Mouse (Mus musculus) E14TG2a.4 (cell line): ENCODE measurements around the gene M1ap.

Experiments used
- CTCF ChIP-seq: conservative IDR thresholded peaks from 2 replicates; pipeline ENCODE4 v1.5.1; 2014; ENCODE audit warnings: low read length
- NANOG ChIP-seq: IDR thresholded peaks from 2 replicates; pipeline ENCODE4 v1.6.1; 2014; ENCODE audit warnings: borderline replicate concordance, low read length, mixed read lengths
- POU5F1 ChIP-seq: IDR thresholded peaks from 2 replicates; pipeline ENCODE4 v1.6.1; 2014; ENCODE audit warnings: low read length, borderline replicate concordance

DNA sequence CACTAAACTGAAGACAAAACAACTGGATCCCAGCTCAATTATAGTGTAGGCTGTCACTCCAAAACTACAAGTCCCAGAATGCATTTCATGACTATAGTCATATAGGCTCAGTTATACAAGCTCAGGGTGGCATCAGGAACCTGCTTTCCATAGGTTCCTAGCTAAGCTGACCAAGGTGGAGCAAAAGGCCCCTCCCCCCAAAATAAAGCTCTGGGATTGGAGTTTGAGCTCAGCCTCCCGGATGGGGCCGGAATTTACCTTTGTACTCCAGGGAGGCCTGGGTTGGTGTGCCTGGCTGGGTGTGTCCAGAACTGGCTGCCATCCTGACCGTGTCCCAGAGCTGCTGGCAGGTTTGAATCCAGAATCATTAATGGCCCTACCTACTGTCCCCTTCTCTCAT lies 111.1 kb downstream of the M1ap start, which contains the start of gene Dqx1:
- TF ChIP-seq CTCF = no peak
- TF ChIP-seq NANOG = no peak
- TF ChIP-seq POU5F1 = no peak
